16 mouse cellular contexts compared by ENCODE assay signal in genomic region chr11:65777810-65778209, GRCm38 (mm10).
"Had no signal": no experiment of that assay in that cellular context is flagged by ENCODE, and none has a peak within 500 bp of the region (broad histone marks: within the 10 kb centered on the region; RNA-seq: fewer than 3 reads in every experiment).

No protein-coding gene starts in this region.

- DNase-seq: kidney, adult 8-10 months; kidney, postnatal 25 days; lung, adult 2 months; lung, postnatal 36 days; right cerebral cortex, adult 18-20 months; right cerebral cortex, postnatal 25 days; spleen, adult 18-20 months; thymus, adult 2 months; thymus, postnatal 25 days had no signal

- H3K27ac ChIP-seq: left cerebral cortex, adult 2 months; limb, embryonic 10.5 days; midbrain, embryonic 12.5 days; stomach, embryonic 15.5 days had no signal

- H3K9ac ChIP-seq: liver, embryonic 15.5 days; midbrain, embryonic 12.5 days; stomach, embryonic 15.5 days had no signal

- H3K4me1 ChIP-seq: limb, embryonic 10.5 days had no signal

- H3K27me3 ChIP-seq: liver, embryonic 15.5 days; megakaryocyte, embryonic 14.5 days; midbrain, embryonic 12.5 days; stomach, embryonic 15.5 days had no signal

- ATAC-seq: lung, postnatal 0 days had no signal

- H3K4me3 ChIP-seq: left cerebral cortex, adult 2 months; limb, embryonic 10.5 days; liver, embryonic 15.5 days; midbrain, embryonic 12.5 days; stomach, embryonic 15.5 days had no signal

- H3K4me2 ChIP-seq: midbrain, embryonic 12.5 days; stomach, embryonic 15.5 days had no signal

- H3K9me3 ChIP-seq: limb, embryonic 10.5 days; liver, embryonic 15.5 days; megakaryocyte, embryonic 14.5 days; midbrain, embryonic 12.5 days; stomach, embryonic 15.5 days had no signal
